Mouse (Mus musculus) kidney, embryonic 16.5 days (tissue): ENCODE measurements around the gene Nudcd2. TPM values are rescaled to one million over a fixed set of nuclear protein-coding genes. Genes with fewer than 3 reads are reported as not detected.
"Not testable (repeated sequence)": the region's sequence is repeated elsewhere in the genome, so short reads cannot be mapped to it uniquely, and the experiment has no call there.

Experiments
- ATAC-seq: fragments of 200-750 bp; cut with Nextera tagmentation; 2 replicates; pipeline ENCODE4 v1.8.0; 2017; ENCODE audit warnings: moderate TSS enrichment; ENCODE audit not compliant: low FRiP score, low TSS enrichment
- H3K27ac ChIP-seq: fragments of 300-500 bp; sonication (generic); 2 replicates; pipeline ENCODE4 v1.5.1; 2014; ENCODE audit warnings: low read length
- H3K27me3 ChIP-seq: fragments of 300-500 bp; sonication (generic); 2 replicates; pipeline ENCODE4 v1.6.1; 2014; ENCODE audit warnings: low read length, control low read depth, mixed read lengths; ENCODE audit not compliant: insufficient read depth
- H3K36me3 ChIP-seq: fragments of 300-500 bp; sonication (generic); 2 replicates; pipeline ENCODE4 v1.6.1; 2014; ENCODE audit warnings: low read length, control low read depth, mixed read lengths; ENCODE audit not compliant: insufficient read depth
- H3K4me1 ChIP-seq: fragments of 300-500 bp; sonication (generic); 2 replicates; pipeline ENCODE4 v1.6.1; 2014; ENCODE audit warnings: low read length, control low read depth, mixed read lengths; ENCODE audit not compliant: insufficient read depth
- H3K4me2 ChIP-seq: fragments of 300-500 bp; sonication (generic); replicated peaks from 2 replicates; pipeline ENCODE4 v1.6.1; 2014; ENCODE audit warnings: low read depth, low read length
- H3K4me3 ChIP-seq: fragments of 300-500 bp; sonication (generic); 2 replicates; pipeline ENCODE4 v1.5.1; 2014; ENCODE audit warnings: mild to moderate bottlenecking, low read length
- H3K9ac ChIP-seq: fragments of 300-500 bp; sonication (generic); replicated peaks from 2 replicates; pipeline ENCODE4 v1.6.1; 2014; ENCODE audit warnings: low read length
- H3K9me3 ChIP-seq: fragments of 300-500 bp; sonication (generic); 2 replicates; pipeline ENCODE4 v1.6.1; 2016; ENCODE audit warnings: low read length, control low read depth
- WGBS: fragments of 180-500 bp; shearing (Covaris S2); extraction: QIAGEN DNeasy Blood & Tissue Kit; methylation state at CpG from one replicate; pipeline ENCODE4 v1.1.7; 2014; 5-methylcytosine and 5-hydroxymethylcytosine counted together
- polyA plus RNA-seq: library from polyadenylated mRNA; unstranded; fragments of >200 nt; fragmentation: Nextera tagmentation; extraction: Ambion mirVana; gene quantifications from 2 replicates; pipeline ENCODE4 v1.2.1, GENCODE M21; 2015

Nudcd2 gene
- 161 and 170 TPM in 2 replicates for polyA plus RNA-seq

GRCm38 (mm10) chr11:40733339-40734174 is at the start of gene Nudcd2, which contains the start of gene Hmmr:
TSS of gene Nudcd2 (plus strand) at chr11:40733667.
TSS of gene Hmmr (minus strand) at chr11:40733422.
- peaks cover 27% of the 10 kb centered on the region for H3K4me1 ChIP-seq
- H3K9ac ChIP-seq: peak within 1 kb of the TSS; percentile 89
- no peaks in the 10 kb centered on the region for H3K27me3 ChIP-seq
- peaks cover 24% of the 10 kb centered on the region for H3K36me3 ChIP-seq
- peak within 1 kb of the TSS; percentile 77 for H3K4me3 ChIP-seq
- ATAC-seq: peak; percentile 99
- H3K27ac ChIP-seq: peak within 1 kb of the TSS; percentile 92
- no peaks in the 10 kb centered on the region for H3K9me3 ChIP-seq
- peak within 1 kb of the TSS; percentile 84 for H3K4me2 ChIP-seq
- under 1% methylated on average over 52 of the region's 52 CpGs for WGBS

GRCm38 (mm10) chr11:40690444-40691127 is 42.9 kb upstream of the Nudcd2 start:
- Histone ChIP-seq H3K4me3 (no peak overlapping the region), H3K36me3 (peaks cover 18% of the 10 kb centered on the region; the same call in 1 of the 2 replicates), H3K27ac (no peak overlapping the region), H3K4me1 (peaks cover 22% of the 10 kb centered on the region), H3K9me3 (no peaks in the 10 kb centered on the region), H3K9ac (0 out of 2 replicates have a peak overlapping the region, but pooled peaks have one; percentile 78), H3K4me2 (peak overlapping the region; percentile 86), H3K27me3 (no peaks in the 10 kb centered on the region)
- ATAC-seq: no peak
- WGBS: 61% methylated on average over 5 of the region's 5 CpGs

GRCm38 (mm10) chr11:40692101-40692509 is 41.4 kb upstream of the Nudcd2 start:
- under 1% methylated on average over 28 of the region's 28 CpGs for WGBS
- H3K4me2 ChIP-seq: peak overlapping the region; percentile 86
- peak; percentile 75 for ATAC-seq
- H3K9me3 ChIP-seq: no peaks in the 10 kb centered on the region
- H3K4me3 ChIP-seq: peak overlapping the region; percentile 76
- peak overlapping the region; percentile 78 for H3K9ac ChIP-seq
- no peaks in the 10 kb centered on the region for H3K27me3 ChIP-seq
- peak overlapping the region; percentile 98 for H3K27ac ChIP-seq
- peaks cover 5% of the 10 kb centered on the region; the same call in 1 of the 2 replicates for H3K36me3 ChIP-seq
- peaks cover 22% of the 10 kb centered on the region for H3K4me1 ChIP-seq

- Histone ChIP-seq H3K36me3 (no peaks in the 10 kb centered on the region), H3K27ac (peak overlapping the region; percentile 98), H3K27me3 (no peaks in the 10 kb centered on the region), H3K4me3 (peak overlapping the region; percentile 76), H3K4me1 (peaks cover 22% of the 10 kb centered on the region), H3K9ac (peak overlapping the region; percentile 78), H3K4me2 (peak overlapping the region; percentile 86), H3K9me3 (no peaks in the 10 kb centered on the region)
- ATAC-seq: peak; percentile 97
- WGBS: under 1% methylated on average over 36 of the region's 36 CpGs
These were observed 40.7 kb upstream of the Nudcd2 start for GRCm38 (mm10) chr11:40692511-40693365.

GRCm38 (mm10) chr11:40693366-40693951 is 40.0 kb upstream of the Nudcd2 start:
- H3K27me3 ChIP-seq: no peaks in the 10 kb centered on the region
- peak overlapping the region; percentile 76 for H3K4me3 ChIP-seq
- H3K4me2 ChIP-seq: peak overlapping the region; percentile 86
- H3K9me3 ChIP-seq: no peaks in the 10 kb centered on the region
- H3K9ac ChIP-seq: peak overlapping the region; percentile 78
- peak overlapping the region; percentile 98 for H3K27ac ChIP-seq
- peaks cover 22% of the 10 kb centered on the region for H3K4me1 ChIP-seq
- under 1% methylated on average over 16 of the region's 16 CpGs for WGBS
- H3K36me3 ChIP-seq: no peaks in the 10 kb centered on the region
- ATAC-seq: peak; percentile 57

- H3K4me3 ChIP-seq: peak overlapping the region; percentile 76
- H3K27ac ChIP-seq: peak overlapping the region; percentile 98
- peak overlapping the region; percentile 86 for H3K4me2 ChIP-seq
- H3K27me3 ChIP-seq: no peaks in the 10 kb centered on the region
- peak overlapping the region; percentile 86 for H3K9ac ChIP-seq
- ATAC-seq: peak; percentile 37
- H3K9me3 ChIP-seq: no peaks in the 10 kb centered on the region
- no peaks in the 10 kb centered on the region for H3K36me3 ChIP-seq
- WGBS: under 1% methylated on average over 31 of the region's 31 CpGs
- peaks cover 22% of the 10 kb centered on the region for H3K4me1 ChIP-seq
These were observed 39.0 kb upstream of the Nudcd2 start for GRCm38 (mm10) chr11:40694311-40695087.

GRCm38 (mm10) chr11:40695103-40695502 is 38.4 kb upstream of the Nudcd2 start, which contains the start of gene Mat2b:
TSS of gene Mat2b (minus strand) at chr11:40695203.
- Histone ChIP-seq H3K36me3 (peaks cover 4% of the 10 kb centered on the region; the same call in 1 of the 2 replicates), H3K9me3 (peaks cover 5% of the 10 kb centered on the region; the same call in 1 of the 2 replicates), H3K4me3 (peak within 1 kb of the TSS; percentile 76), H3K27ac (peak within 1 kb of the TSS; percentile 98), H3K4me1 (peaks cover 16% of the 10 kb centered on the region), H3K27me3 (no peaks in the 10 kb centered on the region), H3K9ac (peak within 1 kb of the TSS; percentile 86), H3K4me2 (peak within 1 kb of the TSS; percentile 86)
- 84% methylated on average over 8 of the region's 9 CpGs for WGBS
- no peak for ATAC-seq

GRCm38 (mm10) chr11:40709899-40710298 is 23.6 kb upstream of the Nudcd2 start:
- not testable (repeated sequence) for H3K27ac ChIP-seq, H3K9me3 ChIP-seq, H3K4me1 ChIP-seq, H3K4me3 ChIP-seq, H3K4me2 ChIP-seq, H3K27me3 ChIP-seq, H3K9ac ChIP-seq, ATAC-seq
- 92% methylated on average over 6 of the region's 6 CpGs for WGBS
- H3K36me3 ChIP-seq: peaks cover 64% of the 10 kb centered on the region
